Mouse (Mus musculus): Measurements from ENCODE around the gene Catsperg1.

- TF ChIP-seq CTCF (IDR thresholded peaks at IDR 0.05; ENCODE audit: control insufficient read depth, insufficient read depth, insufficient replicate concordance, low read depth, low read length) (no peak), POLR2A (IDR thresholded peaks at IDR 0.05; ENCODE audit: control insufficient read depth, low read depth, low read length) (no peak)
Measured at GRCm38 (mm10) chr7:29251166-29251565, 37.3 kb upstream of the Catsperg1 start.
